Mouse (Mus musculus) heart, postnatal 10 days (tissue): ENCODE results near the gene Fam205a2. TPM values are rescaled to one million over a fixed set of nuclear protein-coding genes. Genes with fewer than 3 reads are reported as not detected.
"Not testable (repeated sequence)": the region's sequence is repeated elsewhere in the genome, so short reads cannot be mapped to it uniquely, and the experiment has no call there.

ENCODE experiments used
- DNase-seq, 2 experiments: peaks; one replicate each; pipeline ENCODE4 v3.0.0; 2021
- intact Hi-C: fragments of 180-260 bp; cut with DNase I; formaldehyde crosslinking; loops from one replicate; pipeline ENCODE4 v1.15.1; 2025
- total RNA-seq, 2 experiments: library from RNA; stranded (reverse); gene quantifications; 2 replicates each; pipeline ENCODE4 v1.2.3; 2021

Fam205a2 gene
- total RNA-seq, result under 1 TPM in 1 of 2 experiments, not detected in 1; 0.07 TPM

GRCm38 (mm10) chr4:42528075-42528474 lies at the start of gene Fam205a2:
TSS of gene Fam205a2 (minus strand) at chr4:42528175.
- intact Hi-C loops, DNase-seq: not testable (repeated sequence)

Other genes with a start within 250 kb of the Fam205a2 start
- not detected for gene Gm21953, start 233.9 kb downstream of the Fam205a2 start, total RNA-seq
- gene Fam205a3, start 209.8 kb downstream of the Fam205a2 start, total RNA-seq, result under 1 TPM in 1 of 2 experiments, not detected in 1; 0.07 TPM
- not detected for gene Gm21586, start 88.8 kb downstream of the Fam205a2 start, total RNA-seq
- gene Gm2163, start 61.4 kb downstream of the Fam205a2 start, total RNA-seq, result not detected
- not detected for gene Gm10591, start 84.0 kb upstream of the Fam205a2 start, total RNA-seq
- 1 to 10 TPM; 1.4 to 2.0 TPM for gene Gm2564, start 101.5 kb upstream of the Fam205a2 start, total RNA-seq
- gene Ccl27b, start 127.1 kb upstream of the Fam205a2 start, total RNA-seq, result not detected
- gene Il11ra2, start 133.7 kb upstream of the Fam205a2 start, total RNA-seq, result not detected
- gene 4930578G10Rik, start 207.4 kb upstream of the Fam205a2 start, total RNA-seq, result not detected
- not detected for gene Ccl19, start 228.4 kb upstream of the Fam205a2 start, total RNA-seq
- gene Ccl21a, start 245.8 kb upstream of the Fam205a2 start, total RNA-seq, result 10 to 100 TPM; 17.4 to 18.5 TPM